Mouse (Mus musculus): ENCODE measurements around the gene Pde9a. TPM values are rescaled to one million over a fixed set of nuclear protein-coding genes. Genes with fewer than 3 reads are reported as not detected.

The Pde9a gene
- total and polyA plus RNA-seq, 3 experiments, result 0.56 TPM; not detected in 2

DNA sequence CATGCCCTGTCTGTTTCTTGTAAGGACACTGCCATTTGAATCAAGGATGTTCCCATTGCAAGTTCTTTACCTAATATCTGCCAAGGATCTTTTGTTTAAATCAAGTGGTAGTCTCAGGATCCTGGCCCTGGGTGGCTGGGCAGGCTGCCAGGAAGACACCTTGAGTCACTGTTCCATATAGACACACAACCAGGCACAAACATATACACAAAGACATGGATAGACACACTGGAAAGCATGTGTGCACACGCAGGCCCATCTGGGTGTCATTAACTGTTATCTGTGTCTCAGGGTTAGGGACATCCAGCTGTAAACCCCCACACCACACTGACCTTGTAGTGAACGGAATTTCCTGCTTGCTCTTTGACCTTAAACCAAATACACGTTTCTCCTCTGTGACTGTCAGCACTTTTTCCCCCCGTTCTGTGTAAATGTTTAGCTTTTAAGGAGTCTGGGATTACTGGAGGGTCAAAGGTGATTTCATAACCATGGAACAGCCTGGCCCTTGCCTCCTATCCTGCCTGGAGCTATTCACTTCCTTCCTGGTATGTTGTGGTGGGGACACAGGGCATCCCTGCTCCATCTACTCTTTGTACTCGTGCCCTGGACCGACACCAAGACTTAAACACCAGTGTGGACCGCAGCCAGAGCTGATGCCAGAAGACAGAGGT lies 59.2 kb downstream of the Pde9a start:
- no peak overlapping the region for H3K4me3 ChIP-seq (ENCODE audit: control insufficient read depth in 1 of 2, insufficient read depth in 1 of 2, low read depth in 2 of 2, low read length in 2 of 2)
- H3K27me3 ChIP-seq (ENCODE audit: control insufficient read depth in 1 of 2, insufficient read depth in 2 of 2, low read length in 2 of 2), result peaks cover 0 to 3% of the 10 kb centered on the region in 2 experiments; a peak in 2 of 4 replicates
- H3K9ac ChIP-seq (ENCODE audit: control insufficient read depth, low read depth, low read length, poor library complexity, severe bottlenecking), result no peak overlapping the region
- no peak for DNase-seq (ENCODE audit: low read depth, low spot score)
- TF ChIP-seq ETS1 (IDR thresholded peaks at IDR 0.05; ENCODE audit: low read depth, low read length), result no peak
- H3K79me2 ChIP-seq (ENCODE audit: control insufficient read depth, insufficient read depth, low read length, poor library complexity), result no peaks in the 10 kb centered on the region
- H3K36me3 ChIP-seq (ENCODE audit: control insufficient read depth in 1 of 2, insufficient read depth in 2 of 2, low read length in 2 of 2), result no peaks in the 10 kb centered on the region
- H3K4me1 ChIP-seq (ENCODE audit: control insufficient read depth in 1 of 2, insufficient read depth in 2 of 2, low read length in 2 of 2), result no peaks in the 10 kb centered on the region
- H3K9me3 ChIP-seq (replicated peaks; ENCODE audit: insufficient read depth, low read length), result no peaks in the 10 kb centered on the region
- no peak overlapping the region for H3K27ac ChIP-seq (ENCODE audit: control insufficient read depth, low read depth, low read length)

DNA sequence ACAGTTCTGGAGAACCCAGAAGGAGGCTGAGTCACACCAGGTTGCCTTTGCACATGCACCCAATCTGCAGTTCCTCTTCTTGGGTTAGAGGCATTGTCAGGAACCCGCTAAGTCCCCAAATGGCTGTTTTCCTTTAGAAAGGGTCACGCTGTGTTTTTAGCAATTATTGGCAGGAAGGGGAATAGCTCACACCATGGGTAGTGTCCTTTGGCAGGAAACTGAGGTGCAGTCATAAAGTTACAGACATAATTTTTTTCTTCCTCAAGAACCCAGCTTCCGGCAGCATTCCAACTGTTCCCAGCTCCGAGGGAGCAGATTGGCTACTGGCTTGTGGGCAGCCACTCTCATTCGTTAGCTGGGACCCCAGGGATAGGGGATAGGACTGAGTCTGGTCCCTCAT lies 61.8 kb downstream of the Pde9a start:
- H3K4me3 ChIP-seq (ENCODE audit: control insufficient read depth in 1 of 2, insufficient read depth in 1 of 2, low read depth in 2 of 2, low read length in 2 of 2), result no peak overlapping the region
- H3K4me1 ChIP-seq (ENCODE audit: control insufficient read depth in 1 of 2, insufficient read depth in 2 of 2, low read length in 2 of 2), result no peaks in the 10 kb centered on the region
- no peaks in the 10 kb centered on the region for H3K79me2 ChIP-seq (ENCODE audit: control insufficient read depth, insufficient read depth, low read length, poor library complexity)
- peaks cover 2 to 5% of the 10 kb centered on the region in 2 experiments; a peak in 3 of 4 replicates for H3K27me3 ChIP-seq (ENCODE audit: control insufficient read depth in 1 of 2, insufficient read depth in 2 of 2, low read length in 2 of 2)
- H3K36me3 ChIP-seq (ENCODE audit: control insufficient read depth in 1 of 2, insufficient read depth in 2 of 2, low read length in 2 of 2), result no peaks in the 10 kb centered on the region
- H3K9me3 ChIP-seq (replicated peaks; ENCODE audit: insufficient read depth, low read length), result no peaks in the 10 kb centered on the region
- TF ChIP-seq POLR2AphosphoS5 (IDR thresholded peaks at IDR 0.05; ENCODE audit: borderline replicate concordance, low read depth, low read length) (no peak), HCFC1 (IDR thresholded peaks at IDR 0.05; ENCODE audit: low read depth, low read length) (no peak), ZC3H11A (IDR thresholded peaks at IDR 0.05; ENCODE audit: low read depth, low read length) (no peak), EP300 (IDR thresholded peaks at IDR 0.05; ENCODE audit: low read depth in 1 of 2, low read length in 2 of 2) (no peak), MAX (IDR thresholded peaks at IDR 0.05; ENCODE audit: low read length) (no peak), MYC (IDR thresholded peaks at IDR 0.05; ENCODE audit: low read depth, low read length) (no peak), ELF1 (IDR thresholded peaks at IDR 0.05; ENCODE audit: low read depth, low read length) (no peak), NRF1 (IDR thresholded peaks at IDR 0.05; ENCODE audit: insufficient read depth, low read depth, low read length, poor library complexity, severe bottlenecking) (no peak), ZKSCAN1 (IDR thresholded peaks at IDR 0.05; ENCODE audit: low read depth, low read length) (no peak), TAL1 (IDR thresholded peaks at IDR 0.05; ENCODE audit: low read length) (no peak), NELFE (IDR thresholded peaks at IDR 0.05; ENCODE audit: low read depth, low read length) (no peak), JUND (IDR thresholded peaks at IDR 0.05; ENCODE audit: low read depth, low read length) (no peak), TBP (IDR thresholded peaks at IDR 0.05; ENCODE audit: low read depth, low read length) (no peak), E2F4 (IDR thresholded peaks at IDR 0.05; ENCODE audit: borderline replicate concordance, low read depth, low read length) (no peak)
- no peak overlapping the region for H3K9ac ChIP-seq (ENCODE audit: control insufficient read depth, low read depth, low read length, poor library complexity, severe bottlenecking)
- no peak for DNase-seq (ENCODE audit: low read depth, low spot score)
- no peak overlapping the region for H3K27ac ChIP-seq (ENCODE audit: control insufficient read depth, low read depth, low read length)
